Mouse (Mus musculus) heart, embryonic 10.5 days (tissue): Measurements from ENCODE around the gene Cecr2. TPM values are rescaled to one million over a fixed set of nuclear protein-coding genes. Genes with fewer than 3 reads are reported as not detected.

Experiments
- DNase-seq: peaks from one replicate; pipeline ENCODE4 v3.0.0-alpha.2; 2017; ENCODE audit warnings: low spot score
- H3K27ac ChIP-seq: fragments of 300-500 bp; sonication (generic); 2 replicates; pipeline ENCODE4 v1.5.1; 2016; ENCODE audit warnings: mild to moderate bottlenecking
- H3K27me3 ChIP-seq: fragments of 300-500 bp; sonication (generic); 2 replicates; pipeline ENCODE4 v1.6.1; 2016; ENCODE audit warnings: mild to moderate bottlenecking; ENCODE audit not compliant: poor library complexity, insufficient read depth, severe bottlenecking
- H3K36me3 ChIP-seq: fragments of 300-500 bp; sonication (generic); 2 replicates; pipeline ENCODE4 v1.6.1; 2016; ENCODE audit warnings: mild to moderate bottlenecking, moderate library complexity
- H3K4me1 ChIP-seq: fragments of 300-500 bp; sonication (generic); 2 replicates; pipeline ENCODE4 v1.6.1; 2016; ENCODE audit warnings: mild to moderate bottlenecking
- H3K4me3 ChIP-seq: fragments of 300-500 bp; sonication (generic); 2 replicates; pipeline ENCODE4 v1.5.1; 2016; ENCODE audit warnings: mild to moderate bottlenecking, moderate library complexity
- H3K9me3 ChIP-seq: fragments of 300-500 bp; sonication (generic); 2 replicates; pipeline ENCODE4 v1.6.1; 2016; ENCODE audit warnings: mild to moderate bottlenecking, moderate library complexity
- WGBS: fragments of 180-500 bp; shearing (Covaris S2); methylation state at CpG from one replicate; pipeline ENCODE4 v1.1.7; 2016; 5-methylcytosine and 5-hydroxymethylcytosine counted together
- polyA plus RNA-seq: library from polyadenylated mRNA; unstranded; fragments of >200 nt; fragmentation: Nextera tagmentation; extraction: Ambion mirVana; gene quantifications from 2 replicates; pipeline ENCODE4 v1.2.1, GENCODE M21; 2016

The Cecr2 gene
- polyA plus RNA-seq, result 3.8 and 5.2 TPM in 2 replicates

DNA sequence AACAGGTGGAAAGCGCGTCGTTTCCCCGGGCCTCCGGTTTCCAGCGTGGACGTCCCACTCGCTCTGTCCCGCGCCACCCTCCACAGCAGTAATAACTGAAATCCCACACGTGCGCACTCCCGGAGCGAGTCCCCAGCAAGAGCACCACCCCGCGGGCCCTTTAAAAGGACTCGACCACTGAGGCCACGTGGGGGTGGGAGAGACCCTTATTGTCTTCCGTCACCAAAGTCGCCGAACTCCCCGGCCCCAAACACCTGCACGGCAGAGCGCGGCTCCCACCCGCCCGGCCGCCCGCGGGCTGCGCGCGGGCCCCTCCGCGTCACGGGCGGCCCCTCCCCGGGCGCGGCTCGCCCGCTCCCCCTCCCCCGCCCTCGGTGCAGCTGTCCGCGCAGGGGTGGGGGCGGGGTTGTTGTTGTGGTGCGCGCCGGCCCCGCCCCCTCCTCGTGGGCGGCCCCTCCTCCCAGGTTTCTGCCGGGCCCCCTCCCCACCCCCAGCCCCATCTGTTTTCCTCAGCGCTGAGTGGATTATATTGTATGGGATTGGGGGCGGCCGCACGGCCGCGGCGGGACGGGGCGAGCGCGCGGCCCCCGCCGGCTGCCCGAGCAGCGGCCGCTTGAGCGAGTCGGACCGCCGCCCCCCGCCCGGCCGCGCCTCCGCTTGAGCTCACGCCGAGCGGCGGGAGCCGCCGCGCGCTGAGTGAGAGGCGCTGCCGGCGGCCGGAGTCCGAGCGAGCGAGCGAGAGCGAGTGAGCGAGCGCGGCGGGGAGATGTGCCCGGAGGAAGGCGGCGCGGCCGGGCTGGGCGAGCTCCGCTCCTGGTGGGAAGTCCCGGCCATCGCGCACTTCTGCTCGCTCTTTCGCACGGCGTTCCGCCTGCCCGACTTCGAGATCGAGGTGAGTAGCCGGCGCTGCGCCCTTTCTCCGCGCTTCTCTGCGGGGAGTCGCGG is at the start of gene Cecr2:
Cecr2 (plus strand) TSS at position 554 of the 945 bp plus-strand sequence.
- H3K27me3 ChIP-seq, result no peaks in the 10 kb centered on the region
- peak; percentile 93 for DNase-seq
- 2% methylated on average over 119 of the region's 127 CpGs for WGBS
- peak within 1 kb of the TSS; percentile 94 for H3K4me3 ChIP-seq
- H3K4me1 ChIP-seq, result peaks cover 4% of the 10 kb centered on the region; the same call in 1 of the 2 replicates
- no peaks in the 10 kb centered on the region for H3K9me3 ChIP-seq
- no peaks in the 10 kb centered on the region for H3K36me3 ChIP-seq
- H3K27ac ChIP-seq, result peak within 1 kb of the TSS; percentile 98

DNA sequence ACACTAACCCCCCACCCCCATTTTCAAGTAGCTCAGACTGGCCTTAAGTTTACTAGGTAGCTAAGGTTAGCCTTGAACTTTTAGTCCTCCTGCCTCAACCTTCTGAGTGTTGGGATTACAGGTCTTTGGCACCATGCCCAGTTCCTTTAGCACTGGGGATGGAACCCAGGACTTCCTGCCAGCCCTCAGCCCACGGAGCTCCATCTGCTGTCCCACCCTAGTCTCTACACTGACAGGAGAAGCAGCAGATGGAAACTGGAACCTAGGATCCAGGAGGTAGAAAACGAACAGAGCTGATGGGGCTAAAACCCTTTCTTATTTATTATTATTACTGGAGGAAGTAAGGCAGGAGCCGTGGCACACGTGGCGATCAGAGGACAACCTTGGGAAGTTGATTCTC is 48.6 kb upstream of the Cecr2 start:
- H3K36me3 ChIP-seq, result no peaks in the 10 kb centered on the region
- H3K27ac ChIP-seq, result no peak overlapping the region
- no peak overlapping the region for H3K4me3 ChIP-seq
- no peak for DNase-seq
- H3K9me3 ChIP-seq, result no peaks in the 10 kb centered on the region
- WGBS, result 77% methylated on average over 5 of the region's 5 CpGs
- peaks cover 14% of the 10 kb centered on the region for H3K4me1 ChIP-seq
- no peaks in the 10 kb centered on the region for H3K27me3 ChIP-seq

DNA sequence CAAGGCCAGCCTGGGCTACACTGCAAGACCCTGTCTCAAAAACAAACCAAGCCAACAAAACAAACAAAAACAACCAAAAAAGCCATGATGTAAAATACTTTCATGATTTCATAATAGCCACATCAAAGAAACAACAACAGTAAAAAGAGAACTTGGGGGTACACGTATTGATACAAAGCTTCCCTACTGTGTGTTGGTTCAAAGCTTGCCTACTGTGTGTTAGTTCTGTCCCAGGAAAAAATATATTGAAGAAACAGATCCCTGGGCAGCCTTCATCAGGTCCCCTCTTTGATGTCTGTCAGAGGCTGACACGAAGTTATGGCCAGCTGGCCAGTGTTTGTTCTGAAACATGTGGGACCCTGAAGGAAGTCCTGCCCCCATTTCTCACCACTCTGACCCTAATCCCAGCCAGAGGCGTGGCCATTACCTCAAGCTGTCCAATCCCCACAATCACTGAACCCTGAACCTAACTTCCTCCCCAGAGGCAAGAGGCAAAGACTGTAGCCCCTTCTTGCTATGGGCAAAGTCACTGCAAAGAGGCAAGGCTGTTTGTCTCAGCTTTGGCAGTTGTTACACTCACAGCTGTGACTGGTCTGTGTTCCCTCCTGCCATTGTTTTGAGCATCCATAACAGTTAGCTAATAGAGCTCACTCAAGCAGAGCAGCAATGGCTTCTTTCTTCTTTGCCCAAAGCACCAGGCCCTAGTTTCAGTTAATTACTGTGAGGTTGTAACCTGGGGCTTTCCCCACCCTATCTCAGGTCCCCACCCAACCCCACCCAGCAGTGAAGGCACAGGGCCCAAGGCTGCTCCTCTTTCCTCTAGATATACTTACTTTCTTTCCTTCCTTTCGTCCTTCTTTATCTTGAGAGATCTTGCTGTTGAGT is 47.4 kb upstream of the Cecr2 start:
- Histone ChIP-seq H3K9me3 (no peaks in the 10 kb centered on the region), H3K27ac (0 out of 2 replicates have a peak overlapping the region, but pooled peaks have one; percentile 30), H3K4me3 (no peak overlapping the region), H3K4me1 (peaks cover 14% of the 10 kb centered on the region), H3K27me3 (no peaks in the 10 kb centered on the region), H3K36me3 (no peaks in the 10 kb centered on the region)
- 64% methylated on average over 4 of the region's 4 CpGs for WGBS
- DNase-seq, result no peak

DNA sequence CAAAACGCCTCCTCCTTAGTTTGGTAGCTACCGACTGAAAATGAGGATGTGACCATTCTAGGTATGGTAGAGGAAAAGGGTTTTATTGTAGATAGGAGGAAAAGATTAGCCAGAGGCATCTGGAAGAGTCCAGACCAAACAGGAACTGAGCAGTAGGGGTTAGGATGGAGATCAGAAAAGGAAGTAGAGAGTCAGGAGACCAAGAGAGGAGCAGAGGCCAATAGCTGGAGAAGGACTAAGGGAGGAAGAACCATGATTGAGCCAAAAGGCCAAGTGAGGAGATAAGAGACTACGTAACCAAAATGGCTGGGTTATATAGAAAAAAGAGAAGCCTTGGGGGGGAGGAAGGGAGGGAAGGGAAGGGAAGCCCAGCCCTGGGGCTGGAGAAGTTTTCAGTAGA is 46.0 kb upstream of the Cecr2 start:
- H3K4me1 ChIP-seq, result peaks cover 17% of the 10 kb centered on the region
- H3K27me3 ChIP-seq, result no peaks in the 10 kb centered on the region
- no peak overlapping the region for H3K4me3 ChIP-seq
- no peaks in the 10 kb centered on the region for H3K9me3 ChIP-seq
- DNase-seq, result no peak
- WGBS, result 72% methylated on average over 3 of the region's 3 CpGs
- no peak overlapping the region for H3K27ac ChIP-seq
- no peaks in the 10 kb centered on the region for H3K36me3 ChIP-seq

DNA sequence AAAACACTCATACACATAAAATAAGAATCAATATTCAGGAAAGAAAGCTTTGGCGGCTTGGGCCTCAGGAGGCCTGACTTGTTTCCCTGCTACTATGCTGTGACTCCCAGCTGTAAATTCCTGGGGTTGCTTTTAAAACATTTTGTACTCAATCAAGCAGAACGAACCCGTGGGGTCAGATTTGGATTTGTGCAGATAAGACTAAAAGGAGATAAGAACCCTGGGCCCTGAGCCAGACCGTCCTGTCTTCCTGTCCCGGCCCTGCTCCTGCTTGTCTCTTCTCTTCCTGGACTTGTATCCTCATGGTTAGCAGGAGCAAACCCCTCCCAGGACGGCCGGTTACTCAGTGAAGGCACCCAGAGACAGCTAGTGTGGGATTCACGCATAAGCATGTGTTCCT is 41.1 kb upstream of the Cecr2 start:
- 25% methylated on average over 8 of the region's 8 CpGs for WGBS

DNA sequence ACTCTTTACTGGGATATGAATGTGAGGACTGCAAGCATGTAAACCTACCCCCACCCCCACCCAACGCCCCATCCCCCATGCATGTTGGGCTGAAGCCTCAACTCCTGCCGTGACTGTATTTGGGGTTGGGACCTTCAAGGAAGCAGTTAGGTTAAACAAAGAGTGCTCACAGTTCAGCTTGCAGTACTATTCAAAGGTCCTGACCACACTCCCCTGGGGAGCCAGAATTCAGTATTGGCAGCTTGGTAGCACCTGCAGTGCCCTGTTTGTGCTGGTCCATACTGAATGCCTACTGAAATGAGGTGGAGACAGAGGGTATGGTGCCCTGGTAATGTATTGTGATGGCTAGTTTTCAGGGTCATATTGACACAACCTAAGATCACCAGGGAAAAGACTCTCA is 39.1 kb upstream of the Cecr2 start:
- Histone ChIP-seq H3K27me3 (no peaks in the 10 kb centered on the region), H3K9me3 (no peaks in the 10 kb centered on the region), H3K36me3 (no peaks in the 10 kb centered on the region), H3K27ac (no peak overlapping the region), H3K4me3 (no peak overlapping the region), H3K4me1 (0 out of 2 replicates have a peak, but pooled peaks cover 4% of the 10 kb centered on the region)
- 59% methylated on average over 2 of the region's 2 CpGs for WGBS
- no peak for DNase-seq

More for the DNA sequence above, 41.1 kb upstream of the Cecr2 start:
- Histone ChIP-seq H3K36me3 (no peaks in the 10 kb centered on the region), H3K27ac (no peak overlapping the region), H3K4me1 (0 out of 2 replicates have a peak, but pooled peaks cover 4% of the 10 kb centered on the region), H3K4me3 (no peak overlapping the region), H3K9me3 (no peaks in the 10 kb centered on the region), H3K27me3 (no peaks in the 10 kb centered on the region)
- no peak for DNase-seq

DNA sequence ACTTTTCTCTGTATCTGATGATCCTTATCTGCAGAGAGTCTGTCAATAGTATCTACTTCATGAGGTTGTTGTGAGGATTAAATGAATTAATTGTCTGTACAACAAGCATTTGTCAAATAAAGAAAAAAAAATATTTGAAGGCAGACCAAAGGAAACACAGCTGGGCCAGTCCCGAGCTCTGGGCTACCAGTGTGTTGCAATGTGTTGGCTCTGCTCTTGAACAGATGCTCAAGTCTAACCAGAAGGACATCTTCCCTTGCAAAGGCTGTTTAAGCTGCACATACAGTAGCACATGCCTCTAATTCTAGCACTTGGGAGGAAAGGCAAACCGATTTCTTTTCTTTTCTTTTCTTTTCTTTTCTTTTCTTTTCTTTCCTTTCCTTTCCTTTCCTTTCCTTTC is 37.2 kb upstream of the Cecr2 start:
- H3K27me3 ChIP-seq, result no peaks in the 10 kb centered on the region
- no peak for DNase-seq
- H3K9me3 ChIP-seq, result no peaks in the 10 kb centered on the region
- 0 out of 2 replicates have a peak, but pooled peaks cover 4% of the 10 kb centered on the region for H3K4me1 ChIP-seq
- no peaks in the 10 kb centered on the region for H3K36me3 ChIP-seq
- 87% methylated on average over 2 of the region's 2 CpGs for WGBS
- no peak overlapping the region for H3K4me3 ChIP-seq
- H3K27ac ChIP-seq, result no peak overlapping the region

DNA sequence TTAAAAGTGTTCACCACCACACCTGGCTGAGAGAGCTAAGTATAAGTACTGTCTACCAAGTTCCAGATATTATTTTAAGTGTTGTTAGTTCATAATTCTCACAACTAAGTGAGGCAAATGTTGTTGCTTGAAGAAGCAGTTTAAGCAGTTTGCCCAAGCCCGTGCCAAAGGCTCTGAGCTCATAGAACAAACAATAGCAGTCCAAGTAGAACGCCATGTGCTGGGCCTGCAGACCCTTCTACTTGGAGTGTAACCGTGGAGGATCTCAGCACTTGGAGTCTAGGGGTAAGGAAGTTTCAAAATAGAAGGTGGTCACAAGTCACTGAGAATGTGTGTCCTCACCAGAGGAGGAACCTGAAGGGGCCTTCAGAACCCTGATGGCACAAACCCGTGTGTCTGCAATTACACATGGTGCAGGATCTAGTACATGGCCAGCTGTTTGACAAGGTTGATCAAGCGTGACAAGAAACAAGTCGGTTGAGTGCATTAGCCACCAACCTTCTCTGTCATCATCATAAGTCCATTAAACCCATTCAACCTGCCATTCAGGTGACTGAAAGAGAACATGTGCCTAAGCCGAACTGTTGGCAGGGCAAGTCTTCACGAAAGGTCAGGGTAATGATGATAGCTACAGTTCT is 30.7 kb upstream of the Cecr2 start:
- Histone ChIP-seq H3K4me3 (no peak overlapping the region), H3K9me3 (no peaks in the 10 kb centered on the region), H3K27ac (no peak overlapping the region), H3K27me3 (no peaks in the 10 kb centered on the region), H3K36me3 (no peaks in the 10 kb centered on the region), H3K4me1 (no peaks in the 10 kb centered on the region)
- WGBS, result 82% methylated on average over 8 of the region's 8 CpGs
- no peak for DNase-seq

DNA sequence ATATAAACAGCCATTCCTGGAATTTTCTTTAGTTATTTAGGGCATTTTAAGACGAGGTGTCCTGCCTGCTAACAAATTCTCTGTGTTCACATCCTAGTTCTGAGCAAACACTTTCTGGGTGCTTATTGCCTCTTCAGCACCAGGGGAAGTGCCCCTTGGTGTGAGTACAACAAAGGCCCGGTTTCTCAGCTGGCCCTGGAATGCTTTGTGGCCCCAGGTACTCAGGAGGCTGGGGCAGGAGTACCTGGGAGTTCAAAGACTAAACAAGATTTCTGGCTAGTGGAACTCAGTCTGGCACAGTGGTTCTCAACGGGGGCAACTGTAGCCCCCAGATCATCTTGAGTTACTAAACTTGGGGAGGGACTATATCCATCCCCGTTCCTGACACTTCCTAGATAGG is 26.6 kb upstream of the Cecr2 start:
- no peak for DNase-seq
- H3K4me1 ChIP-seq, result peaks cover 3% of the 10 kb centered on the region; the same call in 1 of the 2 replicates
- H3K27ac ChIP-seq, result no peak overlapping the region
- H3K36me3 ChIP-seq, result no peaks in the 10 kb centered on the region
- no peak overlapping the region for H3K4me3 ChIP-seq
- no peaks in the 10 kb centered on the region for H3K27me3 ChIP-seq
- 38% methylated on average over 4 of the region's 4 CpGs for WGBS
- no peaks in the 10 kb centered on the region for H3K9me3 ChIP-seq

DNA sequence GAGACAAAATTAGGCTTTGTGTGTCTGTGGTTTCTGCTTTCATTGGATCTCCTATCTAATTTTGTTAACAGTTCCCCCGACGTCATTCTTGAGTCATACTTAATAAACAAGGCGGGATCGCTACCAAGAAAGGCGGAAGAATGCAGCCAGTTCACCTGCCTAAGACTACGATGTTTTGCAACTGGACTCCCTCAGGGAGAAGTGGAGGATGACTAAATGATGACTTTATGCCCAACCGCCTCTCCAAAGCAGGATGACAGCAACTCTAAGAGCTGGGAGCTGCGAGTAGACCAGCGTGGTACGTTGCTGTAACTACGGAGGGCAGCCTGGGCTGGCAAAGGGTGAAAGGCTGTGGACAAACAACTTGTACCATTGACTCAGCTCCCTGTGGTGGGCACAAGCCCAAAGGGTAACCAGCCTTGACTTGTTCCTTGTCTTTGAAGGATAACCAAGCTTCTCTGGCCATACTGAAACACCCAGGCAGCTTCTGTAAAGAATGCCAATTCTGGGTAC is 24.2 kb upstream of the Cecr2 start:
- WGBS, result 90% methylated on average over 11 of the region's 11 CpGs
- no peaks in the 10 kb centered on the region for H3K27me3 ChIP-seq
- H3K4me1 ChIP-seq, result peaks cover 6% of the 10 kb centered on the region; the same call in 1 of the 2 replicates
- no peak overlapping the region for H3K27ac ChIP-seq
- H3K36me3 ChIP-seq, result no peaks in the 10 kb centered on the region
- no peaks in the 10 kb centered on the region for H3K9me3 ChIP-seq
- H3K4me3 ChIP-seq, result no peak overlapping the region
- DNase-seq, result no peak

DNA sequence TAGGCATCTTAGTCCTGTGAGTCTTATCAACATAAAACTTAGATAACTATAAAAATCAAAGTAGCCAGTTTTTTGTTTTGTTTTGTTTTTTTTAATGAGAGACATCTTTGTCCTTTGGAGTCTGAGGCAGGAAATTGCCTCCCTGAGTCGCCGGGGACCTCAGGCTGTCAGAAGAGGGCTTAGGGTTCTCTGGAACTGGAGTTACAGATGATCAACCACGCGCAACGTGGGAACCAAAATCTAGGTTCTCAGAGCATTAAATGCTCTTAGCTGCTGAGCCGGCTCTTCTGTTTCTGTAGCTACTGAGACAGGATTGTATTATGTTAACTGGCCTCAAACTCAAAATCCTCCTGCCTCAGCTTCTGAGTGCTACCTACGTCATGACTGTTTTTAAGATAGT is 22.4 kb upstream of the Cecr2 start:
- Histone ChIP-seq H3K36me3 (no peaks in the 10 kb centered on the region), H3K9me3 (no peaks in the 10 kb centered on the region), H3K27me3 (no peaks in the 10 kb centered on the region), H3K4me3 (no peak overlapping the region), H3K27ac (no peak overlapping the region), H3K4me1 (peaks cover 12% of the 10 kb centered on the region)
- 69% methylated on average over 7 of the region's 7 CpGs for WGBS
- DNase-seq, result no peak
